Mouse (Mus musculus): ENCODE results near the gene Sugct. TPM values are rescaled to one million over a fixed set of nuclear protein-coding genes. Genes with fewer than 3 reads are reported as not detected.

The Sugct gene
- polyA plus RNA-seq, 1 experiment = 1.0 TPM

DNA sequence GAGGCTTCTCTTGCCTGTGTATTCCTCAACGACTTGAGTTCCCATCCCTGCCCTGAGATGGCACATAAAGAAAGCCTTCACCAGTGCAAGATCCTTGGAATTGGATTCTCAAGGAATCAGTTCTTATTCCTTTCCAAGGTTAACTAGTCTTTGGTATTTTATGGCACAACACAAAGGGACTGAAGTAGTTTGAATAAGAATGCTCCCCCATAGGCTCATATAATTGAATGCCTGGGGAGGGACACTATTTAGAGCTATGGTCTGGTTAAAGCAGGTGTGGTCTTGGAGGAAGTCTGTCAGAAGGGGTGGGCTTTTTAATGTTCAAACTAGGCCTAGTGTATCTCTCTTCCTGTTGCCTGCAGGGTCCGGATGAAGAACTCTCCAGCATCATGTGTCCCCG lies 629.8 kb downstream of the Sugct start:
- H3K27me3 ChIP-seq (ENCODE audit: control insufficient read depth, insufficient read depth, insufficient read length) = no peaks in the 10 kb centered on the region
- no peaks in the 10 kb centered on the region for H3K79me2 ChIP-seq (ENCODE audit: control insufficient read depth, insufficient read depth)
- no peak overlapping the region for H3K4me2 ChIP-seq (ENCODE audit: low read depth)
- TF ChIP-seq TCF3 (IDR thresholded peaks at IDR 0.05; ENCODE audit: insufficient read length, low read depth) = no peak
- TF ChIP-seq SRF (IDR thresholded peaks at IDR 0.05; ENCODE audit: control insufficient read depth, insufficient read length, low read depth) = no peak
- no peak for TF ChIP-seq REST (IDR thresholded peaks at IDR 0.05; ENCODE audit: insufficient read depth, insufficient read length)
- no peak for TF ChIP-seq CEBPB (IDR thresholded peaks at IDR 0.05; ENCODE audit: insufficient read depth, poor library complexity, severe bottlenecking)
- no peak for TF ChIP-seq MAX (IDR thresholded peaks at IDR 0.05; ENCODE audit: low read depth)
- no peak overlapping the region for H3K4me3 ChIP-seq
- H3ac ChIP-seq (ENCODE audit: control insufficient read depth, insufficient read length) = no peak overlapping the region
- no peaks in the 10 kb centered on the region for H3K36me3 ChIP-seq (ENCODE audit: control insufficient read depth, insufficient read depth)

DNA sequence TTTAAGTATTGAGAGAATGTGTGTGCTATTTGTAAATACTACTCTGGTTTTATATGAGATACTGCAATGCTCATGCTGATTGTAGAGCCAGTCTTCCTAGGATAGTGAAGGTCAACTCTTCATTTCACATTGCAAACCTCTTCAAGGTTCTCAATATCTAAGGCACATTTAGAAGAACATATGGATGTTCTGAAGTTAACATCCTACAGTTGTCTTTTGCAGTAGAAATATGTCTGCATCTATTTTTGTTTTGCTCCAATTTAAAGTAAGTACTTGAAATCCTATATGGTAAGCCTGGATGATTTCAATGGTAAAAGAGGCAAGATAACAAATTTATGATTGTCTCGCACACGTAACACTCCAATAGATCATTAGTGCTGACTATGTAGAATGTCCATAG lies 638.7 kb downstream of the Sugct start:
- H3K36me3 ChIP-seq (ENCODE audit: control insufficient read depth, insufficient read depth) = no peaks in the 10 kb centered on the region
- H3K27me3 ChIP-seq (ENCODE audit: control insufficient read depth, insufficient read depth, insufficient read length) = no peaks in the 10 kb centered on the region
- TF ChIP-seq MYOD1 (IDR thresholded peaks at IDR 0.05; ENCODE audit: control insufficient read depth in 1 of 3, insufficient read length in 2 of 3, low read depth in 2 of 3) = no peak
- TF ChIP-seq POLR2AphosphoS2 (IDR thresholded peaks at IDR 0.05; ENCODE audit: insufficient read length, low read depth) = no peak
- no peak for TF ChIP-seq TCF12 (IDR thresholded peaks at IDR 0.05; ENCODE audit: insufficient read depth, poor library complexity, severe bottlenecking)
- TF ChIP-seq SRF (IDR thresholded peaks at IDR 0.05; ENCODE audit: control insufficient read depth, insufficient read length, low read depth) = no peak
- TF ChIP-seq CEBPB (IDR thresholded peaks at IDR 0.05; ENCODE audit: insufficient read depth, poor library complexity, severe bottlenecking) = no peak
- TF ChIP-seq MAX (IDR thresholded peaks at IDR 0.05; ENCODE audit: low read depth) = no peak
- TF ChIP-seq E2F4 (IDR thresholded peaks at IDR 0.05; ENCODE audit: insufficient read depth) = no peak
- no peak for TF ChIP-seq REST (IDR thresholded peaks at IDR 0.05; ENCODE audit: insufficient read depth, insufficient read length)
- no peak for TF ChIP-seq POLR2A (IDR thresholded peaks at IDR 0.05; ENCODE audit: insufficient read length, low read depth)
- no peak for TF ChIP-seq MYOG (IDR thresholded peaks at IDR 0.05; ENCODE audit: control insufficient read depth in 1 of 3, insufficient read depth in 1 of 3, insufficient read length in 2 of 3, low read depth in 2 of 3)
- TF ChIP-seq USF1 (IDR thresholded peaks at IDR 0.05; ENCODE audit: low read depth) = no peak
- TF ChIP-seq TCF3 (IDR thresholded peaks at IDR 0.05; ENCODE audit: insufficient read length, low read depth) = no peak
- H3ac ChIP-seq (ENCODE audit: control insufficient read depth, insufficient read length) = no peak overlapping the region
- no peak overlapping the region for H3K4me2 ChIP-seq (ENCODE audit: low read depth)
- no peaks in the 10 kb centered on the region for H3K79me2 ChIP-seq (ENCODE audit: control insufficient read depth, insufficient read depth)
- no peak overlapping the region for H3K4me3 ChIP-seq

DNA sequence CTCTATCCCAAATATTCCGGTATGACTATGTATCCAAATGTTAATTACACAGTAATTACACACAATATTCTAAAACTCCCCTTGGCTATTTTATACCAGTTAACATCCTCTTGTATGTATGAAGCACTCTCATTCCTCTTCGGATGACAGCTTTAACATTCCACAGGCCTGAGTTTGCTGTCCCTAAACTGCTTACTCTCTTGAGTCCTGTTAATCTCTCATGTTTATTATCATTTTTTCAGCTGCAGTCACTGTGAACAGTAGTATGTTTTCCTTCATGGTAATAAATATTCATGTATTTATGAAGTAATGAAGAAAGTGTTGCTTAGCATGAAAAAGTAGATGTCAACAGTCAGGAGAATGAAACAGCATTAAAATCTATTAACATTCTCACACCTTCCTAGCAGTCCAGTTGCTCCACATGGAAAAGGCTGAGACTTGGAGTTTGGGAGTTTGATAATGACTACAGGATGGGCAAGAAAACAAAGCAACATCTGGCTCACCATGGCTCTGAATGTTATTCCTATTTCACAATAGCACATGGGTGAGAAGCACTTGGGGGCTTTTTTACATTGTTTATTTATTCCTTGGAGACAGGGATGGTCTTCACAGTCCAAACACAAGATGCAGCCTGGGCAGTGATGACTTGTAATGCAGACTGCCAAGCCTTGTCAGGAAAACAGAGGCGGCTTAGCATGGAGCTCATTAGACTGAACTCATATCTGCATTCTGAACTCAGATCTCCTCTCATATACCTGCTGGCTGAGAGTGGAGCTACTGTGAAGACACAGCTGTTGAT lies 651.7 kb downstream of the Sugct start:
- H3ac ChIP-seq (ENCODE audit: control insufficient read depth, insufficient read length) = no peak overlapping the region
- H3K27me3 ChIP-seq (ENCODE audit: control insufficient read depth, insufficient read depth, insufficient read length) = no peaks in the 10 kb centered on the region
- H3K36me3 ChIP-seq (ENCODE audit: control insufficient read depth, insufficient read depth) = no peaks in the 10 kb centered on the region
- no peak for TF ChIP-seq SRF (IDR thresholded peaks at IDR 0.05; ENCODE audit: control insufficient read depth, insufficient read length, low read depth)
- TF ChIP-seq MYOG (IDR thresholded peaks at IDR 0.05; ENCODE audit: control insufficient read depth in 1 of 3, insufficient read depth in 1 of 3, insufficient read length in 2 of 3, low read depth in 2 of 3) = no peak
- TF ChIP-seq TCF3 (IDR thresholded peaks at IDR 0.05; ENCODE audit: insufficient read length, low read depth) = no peak
- no peak for TF ChIP-seq E2F4 (IDR thresholded peaks at IDR 0.05; ENCODE audit: insufficient read depth)
- no peaks in the 10 kb centered on the region for H3K79me2 ChIP-seq (ENCODE audit: control insufficient read depth, insufficient read depth)
- H3K4me2 ChIP-seq (ENCODE audit: low read depth) = no peak overlapping the region
- no peak overlapping the region for H3K4me3 ChIP-seq

GRCm38 (mm10) chr13:17042332-17042731 lies 653.0 kb downstream of the Sugct start:
- H3K4me3 ChIP-seq = no peak overlapping the region
- no peaks in the 10 kb centered on the region for H3K79me2 ChIP-seq (ENCODE audit: control insufficient read depth, insufficient read depth)
- no peak overlapping the region for H3ac ChIP-seq (ENCODE audit: control insufficient read depth, insufficient read length)
- H3K27me3 ChIP-seq (ENCODE audit: control insufficient read depth, insufficient read depth, insufficient read length) = no peaks in the 10 kb centered on the region
- H3K4me2 ChIP-seq (ENCODE audit: low read depth) = no peak overlapping the region
- H3K36me3 ChIP-seq (ENCODE audit: control insufficient read depth, insufficient read depth) = no peaks in the 10 kb centered on the region
- TF ChIP-seq MAX (IDR thresholded peaks at IDR 0.05; ENCODE audit: low read depth) (no peak), MYOG (IDR thresholded peaks at IDR 0.05; ENCODE audit: control insufficient read depth in 1 of 3, insufficient read depth in 1 of 3, insufficient read length in 2 of 3, low read depth in 2 of 3) (no peak), USF1 (IDR thresholded peaks at IDR 0.05; ENCODE audit: low read depth) (no peak), POLR2A (IDR thresholded peaks at IDR 0.05; ENCODE audit: insufficient read length, low read depth) (no peak), CEBPB (IDR thresholded peaks at IDR 0.05; ENCODE audit: insufficient read depth, poor library complexity, severe bottlenecking) (no peak), REST (IDR thresholded peaks at IDR 0.05; ENCODE audit: insufficient read depth, insufficient read length) (no peak), POLR2AphosphoS2 (IDR thresholded peaks at IDR 0.05; ENCODE audit: insufficient read length, low read depth) (no peak)

GRCm38 (mm10) chr13:17039727-17040126 lies 655.6 kb downstream of the Sugct start:
- H3K79me2 ChIP-seq (ENCODE audit: control insufficient read depth, insufficient read depth) = no peaks in the 10 kb centered on the region
- no peaks in the 10 kb centered on the region for H3K27me3 ChIP-seq (ENCODE audit: control insufficient read depth, insufficient read depth, insufficient read length)
- H3K4me3 ChIP-seq = no peak overlapping the region
- H3K36me3 ChIP-seq (ENCODE audit: control insufficient read depth, insufficient read depth) = no peaks in the 10 kb centered on the region
- no peak overlapping the region for H3ac ChIP-seq (ENCODE audit: control insufficient read depth, insufficient read length)
- TF ChIP-seq REST (IDR thresholded peaks at IDR 0.05; ENCODE audit: insufficient read depth, insufficient read length) = no peak
- TF ChIP-seq TCF3 (IDR thresholded peaks at IDR 0.05; ENCODE audit: insufficient read length, low read depth) = no peak
- no peak for TF ChIP-seq POLR2A (IDR thresholded peaks at IDR 0.05; ENCODE audit: insufficient read length, low read depth)
- TF ChIP-seq TCF12 (IDR thresholded peaks at IDR 0.05; ENCODE audit: insufficient read depth, poor library complexity, severe bottlenecking) = no peak
- TF ChIP-seq MYOG (IDR thresholded peaks at IDR 0.05; ENCODE audit: control insufficient read depth in 1 of 3, insufficient read depth in 1 of 3, insufficient read length in 2 of 3, low read depth in 2 of 3) = no peak
- no peak for TF ChIP-seq E2F4 (IDR thresholded peaks at IDR 0.05; ENCODE audit: insufficient read depth)
- TF ChIP-seq MAX (IDR thresholded peaks at IDR 0.05; ENCODE audit: low read depth) = no peak
- no peak for TF ChIP-seq MYOD1 (IDR thresholded peaks at IDR 0.05; ENCODE audit: control insufficient read depth in 1 of 3, insufficient read length in 2 of 3, low read depth in 2 of 3)
- TF ChIP-seq USF1 (IDR thresholded peaks at IDR 0.05; ENCODE audit: low read depth) = no peak
- H3K4me2 ChIP-seq (ENCODE audit: low read depth) = no peak overlapping the region
